Mouse (Mus musculus) mouse trophoblast stem cell (cell line): Measurements from ENCODE around the gene Mrtfa.
"Not testable (repeated sequence)": the region's sequence is repeated elsewhere in the genome, so short reads cannot be mapped to it uniquely, and the experiment has no call there.

ENCODE experiments used
- in situ Hi-C, 2 experiments: fragments of 300-500 bp; cut with MseI, MboI; formaldehyde crosslinking; loops; 2 replicates in 1 of 2; 3 replicates in 1 of 2; pipeline ENCODE4 v1.15.1; 2025

The Mrtfa gene

DNA sequence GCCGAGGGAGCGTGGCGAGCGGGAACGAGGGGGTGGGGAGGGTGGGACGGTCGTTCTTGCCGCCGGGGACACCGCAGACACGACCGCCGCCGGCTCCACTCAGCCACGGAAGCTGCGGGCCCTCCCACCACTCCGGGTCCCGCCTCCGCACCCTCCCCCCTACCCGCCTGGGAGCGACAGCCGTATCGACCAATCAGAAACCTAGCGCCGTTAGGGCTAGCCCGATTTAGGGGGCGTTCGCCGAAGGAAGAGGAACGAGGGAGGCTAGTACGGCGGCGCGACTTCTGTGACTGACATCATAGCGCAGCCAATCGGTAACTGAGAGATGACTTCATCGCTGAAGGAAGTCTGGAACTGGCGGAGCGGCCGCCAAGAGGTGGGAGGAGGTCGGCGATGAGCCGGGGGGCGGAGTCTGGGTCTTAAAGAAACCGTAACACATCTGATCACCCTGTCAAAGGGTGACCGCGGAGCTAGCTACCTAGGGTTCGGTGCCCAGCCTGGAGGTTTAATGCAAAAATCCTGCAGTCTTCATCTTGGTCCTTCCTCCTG lies at the start of gene Mrtfa:
Gene Mrtfa (minus strand): TSS at position 128 of the 549 bp plus-strand sequence.
- in situ Hi-C loops, result no loop called here

- in situ Hi-C loops, result no loop called here
Observed at GRCm38 (mm10) chr15:81239794-81240343, 49.3 kb upstream of the Mrtfa start.

GRCm38 (mm10) chr15:81239261-81239660 lies 48.7 kb upstream of the Mrtfa start:
- in situ Hi-C loops, result no loop called here

GRCm38 (mm10) chr15:81237471-81237870 lies 46.9 kb upstream of the Mrtfa start:
- in situ Hi-C loops, result no loop called here

- in situ Hi-C loops, result no loop called here
Observed at GRCm38 (mm10) chr15:81236062-81236461, 45.5 kb upstream of the Mrtfa start.

DNA sequence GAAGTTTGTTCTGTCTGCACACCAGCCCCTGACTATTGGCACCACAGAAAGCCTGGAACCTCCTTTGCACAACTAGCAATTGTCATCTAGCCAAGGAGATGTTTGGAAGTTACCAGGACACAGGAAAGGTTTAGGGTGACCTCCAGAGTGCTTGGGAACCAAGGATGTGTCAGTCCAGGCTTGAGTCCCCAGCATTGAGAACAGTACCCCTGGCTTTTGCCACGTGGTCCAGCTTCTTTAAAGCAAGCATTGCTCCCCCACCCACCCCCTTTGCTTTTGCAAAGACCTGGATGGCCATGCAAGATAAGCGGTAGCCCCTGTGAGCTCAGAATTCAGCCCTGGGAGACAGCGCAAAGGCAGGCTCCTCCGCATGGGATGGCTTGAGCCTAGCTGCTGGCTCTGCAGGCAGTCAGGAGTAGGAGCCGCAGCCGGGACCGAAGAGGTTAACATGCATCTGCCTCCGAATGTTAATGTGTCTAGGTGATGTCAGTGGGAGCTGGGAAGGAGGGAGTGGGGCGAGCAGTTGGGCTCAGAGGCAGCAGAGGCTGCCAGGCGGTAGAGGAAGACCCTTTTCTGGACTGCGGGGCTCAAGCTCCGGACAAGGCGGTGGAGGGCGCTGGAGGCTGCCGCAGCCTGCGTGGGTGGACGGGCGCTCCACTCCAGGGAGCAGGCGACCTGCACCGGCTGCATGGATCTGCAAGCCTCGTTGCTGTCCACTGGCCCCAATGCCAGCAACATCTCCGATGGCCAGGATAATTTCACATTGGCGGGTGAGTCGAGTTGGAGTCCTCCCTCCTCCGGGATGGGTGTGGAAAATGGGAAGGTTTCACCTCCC lies 44.7 kb upstream of the Mrtfa start, which contains the start of gene Mchr1:
Gene Mchr1 (plus strand): TSS at position 414 of the 835 bp plus-strand sequence.
- in situ Hi-C loops, result no loop called here

- in situ Hi-C loops, result no loop called here
Observed at GRCm38 (mm10) chr15:81231325-81231724, 40.8 kb upstream of the Mrtfa start.

GRCm38 (mm10) chr15:81229791-81230190 lies 39.2 kb upstream of the Mrtfa start:
- in situ Hi-C loops, result no loop called here

DNA sequence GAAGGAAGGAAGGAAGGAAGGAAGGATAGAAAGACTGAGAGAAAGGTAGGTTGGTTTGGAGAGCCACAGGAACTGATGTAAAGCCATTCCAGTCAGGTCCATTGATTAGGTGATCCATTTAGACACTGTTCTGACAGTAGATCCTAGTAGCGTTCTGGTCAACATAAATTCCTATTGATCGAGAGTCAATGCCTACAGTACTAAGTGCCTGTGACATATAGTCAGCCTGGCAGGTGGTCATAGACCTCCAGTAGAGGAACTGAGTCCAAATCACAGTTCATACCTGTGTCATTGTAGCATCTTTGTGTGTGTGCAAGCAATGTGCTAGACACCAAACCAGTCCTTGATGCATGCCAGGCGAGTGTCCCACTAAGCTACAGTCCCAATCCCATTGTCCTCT lies 37.7 kb upstream of the Mrtfa start:
- in situ Hi-C loops, result no loop called here

GRCm38 (mm10) chr15:81227275-81227674 lies 36.7 kb upstream of the Mrtfa start:
- in situ Hi-C loops, result no loop called here

- in situ Hi-C loops, result no loop called here
Observed at GRCm38 (mm10) chr15:81226796-81227195, 36.2 kb upstream of the Mrtfa start.

- in situ Hi-C loops, result no loop called here
Observed at GRCm38 (mm10) chr15:81225732-81226131, 35.2 kb upstream of the Mrtfa start.

GRCm38 (mm10) chr15:81225016-81225415 lies 34.5 kb upstream of the Mrtfa start:
- in situ Hi-C loops, result no loop called here

DNA sequence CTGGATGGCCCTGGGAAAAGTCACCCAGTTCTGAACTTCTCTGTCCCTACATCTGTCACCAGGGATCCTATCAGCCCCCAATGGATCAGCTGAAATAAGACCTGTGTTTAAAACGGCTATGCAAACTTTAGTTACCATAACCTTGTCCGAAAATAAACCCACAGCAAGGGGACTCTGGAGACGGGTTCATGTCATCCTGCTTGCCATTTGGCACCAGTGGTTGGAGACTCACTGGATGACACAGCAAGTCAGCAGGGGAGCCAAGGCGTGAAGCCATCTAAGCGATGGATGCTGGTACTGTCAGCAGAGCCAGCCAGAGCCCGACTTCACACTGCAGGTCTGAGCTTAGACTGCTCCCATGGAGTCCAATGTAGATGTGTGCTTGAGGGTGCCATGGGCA lies 30.9 kb upstream of the Mrtfa start:
- in situ Hi-C loops, result no loop called here

DNA sequence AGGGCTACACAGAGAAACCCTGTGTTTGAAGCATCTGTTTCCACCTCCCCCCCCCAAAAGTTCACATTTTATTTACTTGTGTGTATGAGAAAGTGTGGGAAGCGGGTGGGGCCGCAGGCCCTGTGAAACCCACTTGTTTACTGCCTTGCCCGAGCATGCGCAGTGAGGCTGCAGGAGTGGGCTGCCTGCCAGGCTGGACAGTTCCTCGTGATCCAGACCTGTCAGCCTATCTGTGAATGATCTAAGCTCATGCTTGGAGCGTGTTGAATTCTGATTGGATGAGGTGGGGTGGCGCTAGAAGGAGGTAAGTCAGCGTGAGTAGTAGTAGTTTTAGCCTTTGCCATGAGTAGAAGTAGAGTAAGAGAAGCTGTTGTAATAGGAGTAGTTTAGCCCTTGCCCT lies 29.5 kb upstream of the Mrtfa start:
- in situ Hi-C loops, result not testable (repeated sequence)

DNA sequence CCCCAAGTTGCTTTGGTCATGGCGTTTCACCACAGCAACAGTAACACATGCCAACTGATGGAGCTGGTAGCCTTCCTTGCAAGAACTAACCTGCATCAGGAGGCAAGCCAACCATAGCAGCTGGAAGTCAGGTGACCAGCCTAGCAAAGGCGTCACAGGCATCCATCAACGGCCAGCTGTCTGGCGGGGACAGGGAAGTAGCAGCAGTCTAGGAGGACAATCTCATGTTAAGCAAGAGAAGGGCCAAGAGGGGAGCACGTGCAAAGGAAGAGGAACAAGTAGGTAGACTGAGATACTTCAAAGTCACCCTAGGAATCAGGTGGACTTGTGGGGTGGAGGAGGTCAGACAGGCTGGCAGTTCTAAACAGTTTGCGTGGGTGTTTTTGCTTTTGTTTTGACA lies 28.5 kb upstream of the Mrtfa start:
- in situ Hi-C loops, result no loop called here

GRCm38 (mm10) chr15:81216906-81217653 lies 26.5 kb upstream of the Mrtfa start:
- in situ Hi-C loops, result no loop called here

GRCm38 (mm10) chr15:81212976-81213375 lies 22.4 kb upstream of the Mrtfa start:
- in situ Hi-C loops, result no loop called here

- in situ Hi-C loops, result no loop called here
Observed at GRCm38 (mm10) chr15:81210496-81210895, 19.9 kb upstream of the Mrtfa start.

DNA sequence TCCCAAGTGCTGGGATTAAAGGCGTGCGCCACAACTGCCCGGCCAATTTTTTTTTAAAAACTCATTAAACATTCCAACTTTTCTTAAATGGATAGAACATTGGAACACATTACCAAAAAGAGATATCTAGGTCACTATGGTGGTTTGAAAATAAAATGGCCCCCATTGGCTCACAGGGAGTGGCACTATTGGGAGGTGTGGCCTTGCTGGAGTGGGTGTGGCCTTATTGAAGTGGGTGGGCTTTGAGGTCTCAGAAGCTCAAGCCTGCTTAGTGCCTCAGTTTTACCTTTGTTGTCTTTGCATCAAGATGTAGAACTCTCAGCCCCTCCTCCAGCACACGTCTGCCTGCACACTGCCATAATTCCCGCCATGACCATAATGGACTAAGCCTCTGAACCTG lies 11.9 kb upstream of the Mrtfa start:
- in situ Hi-C loops, result no loop called here

DNA sequence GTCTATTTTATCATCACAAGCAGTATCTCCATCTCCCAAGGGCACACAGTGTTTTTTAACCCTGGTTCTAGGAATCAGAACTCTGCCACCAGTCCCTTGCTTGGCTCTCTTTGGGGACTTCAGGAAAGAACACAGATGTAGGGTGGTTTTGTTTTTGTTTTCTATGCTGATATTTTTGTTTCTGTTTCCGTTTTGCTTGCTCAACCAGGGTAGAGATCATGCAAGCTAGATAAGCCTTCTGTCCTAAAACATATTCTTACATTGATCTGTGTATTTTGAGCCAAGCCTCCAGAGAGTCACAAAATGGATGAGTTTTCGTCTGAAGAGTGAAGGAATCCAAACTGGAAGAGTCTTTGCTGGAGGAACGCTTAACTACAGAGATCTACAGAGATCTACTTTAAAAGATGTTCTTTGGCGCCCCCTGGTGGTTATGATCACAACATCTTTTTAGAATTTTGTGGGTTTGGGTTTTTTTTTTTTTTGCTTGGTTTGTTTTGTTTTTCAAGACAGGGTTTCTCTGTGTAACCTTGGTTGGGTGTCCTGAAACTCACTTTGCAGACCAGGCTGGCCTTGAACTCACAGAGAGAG lies 8.9 kb upstream of the Mrtfa start:
- in situ Hi-C loops, result loop anchor here in 1 of 2 experiments (5.0 kb wide), 1 partner anchor 122 kb away; no protein-coding TSS in a partner anchor

GRCm38 (mm10) chr15:81198447-81198846 lies 7.9 kb upstream of the Mrtfa start:
- in situ Hi-C loops, result loop anchor here in 1 of 2 experiments (5.0 kb wide), 1 partner anchor 121 kb away; no protein-coding TSS in a partner anchor
